Mouse (Mus musculus): ENCODE data around the gene Krtap5-1. TPM values are rescaled to one million over a fixed set of nuclear protein-coding genes. Genes with fewer than 3 reads are reported as not detected.
"Not testable (repeated sequence)": the region's sequence is repeated elsewhere in the genome, so short reads cannot be mapped to it uniquely, and the experiment has no call there.

Krtap5-1 gene
- polyA plus RNA-seq, 1 experiment: not detected

- H3K4me3 ChIP-seq (ENCODE audit: insufficient read depth, low read length); H3K4me1 ChIP-seq (ENCODE audit: control insufficient read depth, insufficient read depth, low read length); H3K27ac ChIP-seq (ENCODE audit: insufficient read depth, low read depth, low read length): not testable (repeated sequence)
- TF ChIP-seq CTCF (IDR thresholded peaks at IDR 0.05; ENCODE audit: low read depth, low read length): 0 out of 2 replicates have a peak, but pooled peaks have one; percentile 21
Observed at GRCm38 (mm10) chr7:142278183-142278582, 18.7 kb downstream of the Krtap5-1 start.

GRCm38 (mm10) chr7:142274263-142274662, 22.7 kb downstream of the Krtap5-1 start, which contains the start of gene Gm4559:
Gene Gm4559, minus strand, starts transcription at chr7:142274363.
- not testable (repeated sequence) for H3K27ac ChIP-seq (ENCODE audit: insufficient read depth, low read depth, low read length); H3K4me3 ChIP-seq (ENCODE audit: insufficient read depth, low read length); H3K4me1 ChIP-seq (ENCODE audit: control insufficient read depth, insufficient read depth, low read length)

- H3K27ac ChIP-seq (ENCODE audit: insufficient read depth, low read depth, low read length); H3K4me3 ChIP-seq (ENCODE audit: insufficient read depth, low read length); H3K4me1 ChIP-seq (ENCODE audit: control insufficient read depth, insufficient read depth, low read length): not testable (repeated sequence)
Observed at GRCm38 (mm10) chr7:142258254-142258653, 38.7 kb downstream of the Krtap5-1 start, which contains the start of gene Gm2431. Gene Gm2431, minus strand, starts transcription at chr7:142258354.

DNA sequence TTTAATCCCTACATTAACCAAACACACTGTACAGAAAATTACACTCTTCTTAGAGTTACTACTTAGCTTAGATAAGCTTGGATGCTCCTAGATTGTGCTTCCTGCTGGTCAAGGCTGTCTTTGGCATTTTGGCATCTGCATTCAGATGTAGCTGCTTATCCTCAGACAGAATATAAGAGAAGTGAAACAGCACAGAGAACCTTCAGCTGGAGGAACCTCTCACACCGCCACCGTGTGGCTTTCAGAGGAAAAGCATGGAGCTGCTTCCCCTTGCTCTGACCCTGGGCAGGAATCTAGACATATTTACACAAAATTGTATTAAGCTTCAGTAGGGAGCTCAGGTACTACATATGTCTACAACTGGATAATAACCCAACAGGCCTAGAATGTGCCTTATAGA, 41.4 kb downstream of the Krtap5-1 start:
- Histone ChIP-seq H3K27ac (ENCODE audit: insufficient read depth, low read depth, low read length) (no peak overlapping the region), H3K4me1 (ENCODE audit: control insufficient read depth, insufficient read depth, low read length) (no peaks in the 10 kb centered on the region), H3K4me3 (ENCODE audit: insufficient read depth, low read length) (no peak overlapping the region)
- TF ChIP-seq POLR2A (IDR thresholded peaks at IDR 0.05; ENCODE audit: borderline replicate concordance, low read depth, low read length) (no peak), CTCF (IDR thresholded peaks at IDR 0.05; ENCODE audit: low read depth, low read length) (peak; percentile 46; the same call in 1 of the 2 replicates)

DNA sequence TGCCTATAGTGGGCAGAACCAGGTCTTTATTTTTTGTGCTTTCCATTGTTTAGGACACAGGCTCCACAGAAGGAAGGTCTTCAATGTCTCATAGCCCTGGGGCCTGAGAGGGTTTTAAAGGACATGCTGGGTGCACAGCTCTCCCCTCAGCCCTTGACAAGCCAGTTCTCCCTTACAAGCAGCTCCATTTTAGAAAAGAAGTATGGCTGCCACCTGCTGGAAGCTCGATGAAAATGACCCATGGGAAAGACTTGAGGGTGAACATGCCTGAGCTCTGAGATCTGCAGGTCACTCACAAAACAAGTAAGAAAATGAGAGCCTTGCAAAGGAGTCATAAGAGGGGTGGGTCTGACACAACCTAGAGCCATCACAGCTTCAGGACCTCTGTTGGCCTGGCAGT, 47.1 kb downstream of the Krtap5-1 start:
- Histone ChIP-seq H3K4me1 (ENCODE audit: control insufficient read depth, insufficient read depth, low read length) (no peaks in the 10 kb centered on the region), H3K27ac (ENCODE audit: insufficient read depth, low read depth, low read length) (no peak overlapping the region), H3K4me3 (ENCODE audit: insufficient read depth, low read length) (no peak overlapping the region)
- TF ChIP-seq POLR2A (IDR thresholded peaks at IDR 0.05; ENCODE audit: borderline replicate concordance, low read depth, low read length): no peak
- TF ChIP-seq CTCF (IDR thresholded peaks at IDR 0.05; ENCODE audit: low read depth, low read length): peak; percentile 30; the same call in 1 of the 2 replicates

Other genes starting within 250 kb of the Krtap5-1 start
- gene Mob2, start 236.1 kb downstream of the Krtap5-1 start, polyA plus RNA-seq (2012; ENCODE audit: insufficient read depth, insufficient read length, missing spikeins): 29.5 and 37.0 TPM in 2 replicates
- 0.27 and 0.46 TPM in 2 replicates for gene Dusp8, start 201.3 kb downstream of the Krtap5-1 start, polyA plus RNA-seq (2012; ENCODE audit: insufficient read depth, insufficient read length, missing spikeins)
- not detected in 2 replicates for gene Gm45618, start 176.4 kb downstream of the Krtap5-1 start, polyA plus RNA-seq (2012; ENCODE audit: insufficient read depth, insufficient read length, missing spikeins)
- not detected in 2 replicates for gene Gm39115, start 161.1 kb downstream of the Krtap5-1 start, polyA plus RNA-seq (2012; ENCODE audit: insufficient read depth, insufficient read length, missing spikeins)
- not detected in 2 replicates for gene Gm45337, start 152.5 kb downstream of the Krtap5-1 start, polyA plus RNA-seq (2012; ENCODE audit: insufficient read depth, insufficient read length, missing spikeins)
- not detected in 2 replicates for gene Gm29735, start 140.0 kb downstream of the Krtap5-1 start, polyA plus RNA-seq (2012; ENCODE audit: insufficient read depth, insufficient read length, missing spikeins)
- gene Gm4553, start 131.4 kb downstream of the Krtap5-1 start, polyA plus RNA-seq (2012; ENCODE audit: insufficient read depth, insufficient read length, missing spikeins): not detected in 2 replicates
- gene Krtap5-2, start 121.1 kb downstream of the Krtap5-1 start, polyA plus RNA-seq (2012; ENCODE audit: insufficient read depth, insufficient read length, missing spikeins): not detected in 2 replicates
- gene Gm10153, start 106.7 kb downstream of the Krtap5-1 start, polyA plus RNA-seq (2012; ENCODE audit: insufficient read depth, insufficient read length, missing spikeins): not detected in 2 replicates
- not detected in 2 replicates for gene Krtap5-3, start 95.8 kb downstream of the Krtap5-1 start, polyA plus RNA-seq (2012; ENCODE audit: insufficient read depth, insufficient read length, missing spikeins)
- gene Gm7579, start 85.3 kb downstream of the Krtap5-1 start, polyA plus RNA-seq (2012; ENCODE audit: insufficient read depth, insufficient read length, missing spikeins): not detected in 2 replicates
- gene Krtap5-5, start 67.1 kb downstream of the Krtap5-1 start, polyA plus RNA-seq (2012; ENCODE audit: insufficient read depth, insufficient read length, missing spikeins): not detected in 2 replicates
- not detected in 2 replicates for gene Gm40460, start 56.0 kb downstream of the Krtap5-1 start, polyA plus RNA-seq (2012; ENCODE audit: insufficient read depth, insufficient read length, missing spikeins)
- gene Gm2431, start 38.8 kb downstream of the Krtap5-1 start, polyA plus RNA-seq (2012; ENCODE audit: insufficient read depth, insufficient read length, missing spikeins): not detected in 2 replicates
- gene Gm4559, start 22.8 kb downstream of the Krtap5-1 start, polyA plus RNA-seq (2012; ENCODE audit: insufficient read depth, insufficient read length, missing spikeins): not detected in 2 replicates
- not detected in 2 replicates for gene Krtap5-4, start 6.4 kb upstream of the Krtap5-1 start, polyA plus RNA-seq (2012; ENCODE audit: insufficient read depth, insufficient read length, missing spikeins)
- 0.59 TPM in 1 of 2 replicates, not detected in the other for gene Ifitm10, start 76.6 kb upstream of the Krtap5-1 start, polyA plus RNA-seq (2012; ENCODE audit: insufficient read depth, insufficient read length, missing spikeins)
- 1.1 TPM in 1 of 2 replicates, not detected in the other for gene Gm49369, start 85.5 kb upstream of the Krtap5-1 start, polyA plus RNA-seq (2012; ENCODE audit: insufficient read depth, insufficient read length, missing spikeins)
- gene Ctsd, start 90.9 kb upstream of the Krtap5-1 start, polyA plus RNA-seq (2012; ENCODE audit: insufficient read depth, insufficient read length, missing spikeins): 2,800 and 3,060 TPM in 2 replicates
- gene Syt8, start 137.7 kb upstream of the Krtap5-1 start, polyA plus RNA-seq (2012; ENCODE audit: insufficient read depth, insufficient read length, missing spikeins): 5.6 TPM in 2 replicates
- 10.2 and 13.8 TPM in 2 replicates for gene Tnni2, start 144.7 kb upstream of the Krtap5-1 start, polyA plus RNA-seq (2012; ENCODE audit: insufficient read depth, insufficient read length, missing spikeins)
- gene Lsp1, start 163.7 kb upstream of the Krtap5-1 start, polyA plus RNA-seq (2012; ENCODE audit: insufficient read depth, insufficient read length, missing spikeins): 320 and 327 TPM in 2 replicates
- 5.1 and 6.0 TPM in 2 replicates for gene Tnnt3, start 201.7 kb upstream of the Krtap5-1 start, polyA plus RNA-seq (2012; ENCODE audit: insufficient read depth, insufficient read length, missing spikeins)
- 27.2 and 47.3 TPM in 2 replicates for gene Mrpl23, start 235.6 kb upstream of the Krtap5-1 start, polyA plus RNA-seq (2012; ENCODE audit: insufficient read depth, insufficient read length, missing spikeins)

All from bone marrow macrophage, adult 2 months (primary cell).